8 mouse cellular contexts compared by ENCODE assay signal in the genomic region with DNA sequence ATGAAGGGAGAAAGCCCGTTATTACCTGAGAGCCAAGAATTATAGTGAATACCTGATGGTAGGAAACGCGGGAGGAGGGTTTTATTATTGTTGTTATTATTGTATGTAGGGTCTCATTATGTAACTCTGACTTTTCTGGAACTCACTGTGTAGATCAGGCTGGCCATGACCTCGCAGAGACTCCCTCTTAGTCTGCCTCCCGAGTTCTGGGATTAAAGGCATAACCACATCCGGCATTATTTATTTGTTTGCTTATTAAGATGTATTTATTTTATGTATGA. TPM values are rescaled to one million over a fixed set of nuclear protein-coding genes. Genes with fewer than 3 reads are reported as not detected.
A peak's percentile ranks its signal among the peaks of the same experiment; 100 is the strongest.
DNase-seq lines count a peak whose midpoint lies in the region; ATAC-seq and TF ChIP-seq lines count a peak whose summit lies in the region.

No protein-coding gene starts in this region.

- no peak overlapping the region for H3K9ac ChIP-seq in heart, postnatal 0 days (replicated peaks; ENCODE audit: low read depth, low read length)
- peak overlapping the region; percentile 56 for H3K9ac ChIP-seq in hindbrain, embryonic 14.5 days
- peak overlapping the region; percentile 69; the same call in 1 of the 2 replicates for H3K9ac ChIP-seq in midbrain, embryonic 12.5 days (replicated peaks)

- H3K36me3 ChIP-seq in heart, postnatal 0 days (replicated peaks; ENCODE audit: control insufficient read depth, insufficient read depth, low read length): peaks cover 20% of the 10 kb centered on the region
- peaks cover 20% of the 10 kb centered on the region for H3K36me3 ChIP-seq in hindbrain, embryonic 14.5 days (replicated peaks; ENCODE audit: control insufficient read depth, insufficient read depth)
- H3K36me3 ChIP-seq in midbrain, embryonic 12.5 days: peaks cover 21% of the 10 kb centered on the region

- intact Hi-C loops in heart, postnatal 36 days (cut with DNase I): loop anchor here (1.0 to 10.0 kb wide), 6 partner anchors 18 to 246 kb away; a partner anchor contains a TSS

- peak overlapping the region; percentile 48 for H3K4me2 ChIP-seq in heart, postnatal 0 days (ENCODE audit: low read depth, low read length)
- H3K4me2 ChIP-seq in hindbrain, embryonic 14.5 days (replicated peaks): peak overlapping the region; percentile 47
- H3K4me2 ChIP-seq in midbrain, embryonic 12.5 days (replicated peaks): peak overlapping the region; percentile 84

- H3K27ac ChIP-seq in heart, postnatal 0 days (ENCODE audit: low read depth): peak overlapping the region; percentile 72
- peak overlapping the region; percentile 35 for H3K27ac ChIP-seq in brown adipose tissue, adult 24 weeks (replicated peaks; ENCODE audit: low read depth, low read length)
- peak overlapping the region; percentile 79 for H3K27ac ChIP-seq in hindbrain, embryonic 14.5 days
- H3K27ac ChIP-seq in midbrain, embryonic 12.5 days (replicated peaks): 0 out of 2 replicates have a peak overlapping the region, but pooled peaks have one; percentile 72

- WGBS in heart, postnatal 0 days: 35% methylated on average over 6 of the region's 6 CpGs
- WGBS in hindbrain, embryonic 14.5 days: 49% methylated on average over 6 of the region's 6 CpGs
- 48% methylated on average over 6 of the region's 6 CpGs for WGBS in midbrain, embryonic 12.5 days

- TF ChIP-seq CTCF in heart, postnatal 0 days (IDR thresholded peaks at IDR 0.05; ENCODE audit: low read depth): no peak

- no peak for DNase-seq in heart, postnatal 0 days (ENCODE audit: low spot score)
- DNase-seq in heart, postnatal 36 days: no peak
- no peak for DNase-seq in hindbrain, embryonic 14.5 days (ENCODE audit: low spot score)
- no peak for DNase-seq in layer of hippocampus, postnatal 25 days (ENCODE audit: extremely low spot score in 1 of 2, low spot score in 1 of 2)
- no peak for DNase-seq in cerebellum, adult 8-10 months
- DNase-seq in right cerebral cortex, postnatal 25 days: no peak

- ATAC-seq in heart, postnatal 0 days (ENCODE audit: insufficient read depth, low read depth): no peak
- ATAC-seq in hindbrain, embryonic 14.5 days (ENCODE audit: low FRiP score): no peak
- peak; percentile 25; the same call in 1 of the 2 replicates for ATAC-seq in midbrain, embryonic 12.5 days (ENCODE audit: low FRiP score, low read depth)

- no peaks in the 10 kb centered on the region for H3K27me3 ChIP-seq in heart, postnatal 0 days (ENCODE audit: control insufficient read depth, insufficient read depth, low read length)
- H3K27me3 ChIP-seq in hindbrain, embryonic 14.5 days (ENCODE audit: control insufficient read depth, insufficient read depth, low read length): no peaks in the 10 kb centered on the region
- no peaks in the 10 kb centered on the region for H3K27me3 ChIP-seq in midbrain, embryonic 12.5 days

- peak overlapping the region; percentile 79 for H3K4me3 ChIP-seq in heart, postnatal 0 days (ENCODE audit: low read depth, low read length)
- peak overlapping the region; percentile 24; the same call in 1 of the 2 replicates for H3K4me3 ChIP-seq in brown adipose tissue, adult 24 weeks (ENCODE audit: insufficient read depth, low read depth, low read length)
- H3K4me3 ChIP-seq in hindbrain, embryonic 14.5 days (replicated peaks; ENCODE audit: low read length): peak overlapping the region; percentile 72; the same call in 1 of the 2 replicates
- peak overlapping the region; percentile 70 for H3K4me3 ChIP-seq in midbrain, embryonic 12.5 days

- H3K4me1 ChIP-seq in heart, postnatal 0 days (ENCODE audit: control insufficient read depth, insufficient read depth): peaks cover 6% of the 10 kb centered on the region; the same call in 1 of the 2 replicates
- H3K4me1 ChIP-seq in brown adipose tissue, adult 24 weeks (ENCODE audit: control insufficient read depth, insufficient read depth, insufficient read length, low read length): peaks cover 7% of the 10 kb centered on the region; the same call in 1 of the 2 replicates
- peaks cover 22% of the 10 kb centered on the region for H3K4me1 ChIP-seq in hindbrain, embryonic 14.5 days (replicated peaks; ENCODE audit: control insufficient read depth, insufficient read depth, low read length)
- peaks cover 15% of the 10 kb centered on the region for H3K4me1 ChIP-seq in midbrain, embryonic 12.5 days

- no peaks in the 10 kb centered on the region for H3K9me3 ChIP-seq in heart, postnatal 0 days (replicated peaks; ENCODE audit: control insufficient read depth, low read length)
- H3K9me3 ChIP-seq in hindbrain, embryonic 14.5 days (ENCODE audit: control insufficient read depth, low read length): no peaks in the 10 kb centered on the region
- no peaks in the 10 kb centered on the region for H3K9me3 ChIP-seq in midbrain, embryonic 12.5 days

- no peak for TF ChIP-seq EP300 in heart, postnatal 0 days (IDR thresholded peaks at IDR 0.05; ENCODE audit: low read depth)

RNA-seq across cellular contexts. Expression of a gene that starts 0.5 kb away (rescaled TPM):
- 17.2 and 46.8 TPM in 2 replicates for total RNA-seq in heart, postnatal 0 days (2014; rRNA removed; ENCODE audit: low replicate concordance)
- 56.1 and 63.1 TPM in 2 replicates for polyA plus RNA-seq in heart, postnatal 0 days (2015; fragmentation: Nextera tagmentation; extraction: Ambion mirVana)
- total RNA-seq in heart, postnatal 36 days (2021): 10 to 100 TPM; 10.0 to 12.0 TPM
- 33.7 and 46.1 TPM in 2 replicates for polyA plus RNA-seq in brown adipose tissue, adult 24 weeks (2012; ENCODE audit: insufficient read depth, insufficient read length, missing spikeins)
- 359 and 412 TPM in 2 replicates for polyA plus RNA-seq in hindbrain, embryonic 14.5 days (2014; fragmentation: Nextera tagmentation; extraction: Ambion mirVana)
- polyA plus RNA-seq in midbrain, embryonic 12.5 days (2016; fragmentation: Nextera tagmentation; extraction: Ambion mirVana): 217 and 227 TPM in 2 replicates
- total RNA-seq in layer of hippocampus, postnatal 25 days (2021): 10 to 100 TPM; 79.8 to 86.1 TPM

RNA-seq across cellular contexts. Expression of a gene that starts 0.7 kb away (rescaled TPM):
- 61.8 and 75.6 TPM in 2 replicates for total RNA-seq in heart, postnatal 0 days (2014; rRNA removed; ENCODE audit: low replicate concordance)
- polyA plus RNA-seq in heart, postnatal 0 days (2015; fragmentation: Nextera tagmentation; extraction: Ambion mirVana): 183 and 191 TPM in 2 replicates
- total RNA-seq in heart, postnatal 36 days (2021): 10 to 100 TPM; 16.3 to 18.0 TPM
- 164 and 189 TPM in 2 replicates for polyA plus RNA-seq in brown adipose tissue, adult 24 weeks (2012; ENCODE audit: insufficient read depth, insufficient read length, missing spikeins)
- 319 and 350 TPM in 2 replicates for polyA plus RNA-seq in hindbrain, embryonic 14.5 days (2014; fragmentation: Nextera tagmentation; extraction: Ambion mirVana)
- polyA plus RNA-seq in midbrain, embryonic 12.5 days (2016; fragmentation: Nextera tagmentation; extraction: Ambion mirVana): 340 and 352 TPM in 2 replicates
- total RNA-seq in layer of hippocampus, postnatal 25 days (2021): 100 to 1,000 TPM in 1 of 2 experiments, 10 to 100 TPM in 1; 88.1 to 124 TPM

RNA-seq across cellular contexts. Expression of a gene that starts 12.7 kb away (rescaled TPM):
- total RNA-seq in heart, postnatal 0 days (2014; rRNA removed; ENCODE audit: low replicate concordance): 921 and 1,000 TPM in 2 replicates
- polyA plus RNA-seq in heart, postnatal 0 days (2015; fragmentation: Nextera tagmentation; extraction: Ambion mirVana): 942 and 966 TPM in 2 replicates
- 1,000 to 10,000 TPM; 1,044 to 1,128 TPM for total RNA-seq in heart, postnatal 36 days (2021)
- 510 and 580 TPM in 2 replicates for polyA plus RNA-seq in brown adipose tissue, adult 24 weeks (2012; ENCODE audit: insufficient read depth, insufficient read length, missing spikeins)
- 96.8 and 107 TPM in 2 replicates for polyA plus RNA-seq in hindbrain, embryonic 14.5 days (2014; fragmentation: Nextera tagmentation; extraction: Ambion mirVana)
- polyA plus RNA-seq in midbrain, embryonic 12.5 days (2016; fragmentation: Nextera tagmentation; extraction: Ambion mirVana): 106 and 110 TPM in 2 replicates
- total RNA-seq in layer of hippocampus, postnatal 25 days (2021): 10 to 100 TPM; 94.7 to 95.8 TPM

RNA-seq across cellular contexts. Expression of a gene that starts 27.1 kb away (rescaled TPM):
- total RNA-seq in heart, postnatal 0 days (2014; rRNA removed; ENCODE audit: low replicate concordance): 47.8 and 48.7 TPM in 2 replicates
- polyA plus RNA-seq in heart, postnatal 0 days (2015; fragmentation: Nextera tagmentation; extraction: Ambion mirVana): 39.5 and 40.0 TPM in 2 replicates
- total RNA-seq in heart, postnatal 36 days (2021): 100 to 1,000 TPM; 147 to 159 TPM
- 39.2 and 45.7 TPM in 2 replicates for polyA plus RNA-seq in brown adipose tissue, adult 24 weeks (2012; ENCODE audit: insufficient read depth, insufficient read length, missing spikeins)
- polyA plus RNA-seq in hindbrain, embryonic 14.5 days (2014; fragmentation: Nextera tagmentation; extraction: Ambion mirVana): 120 and 121 TPM in 2 replicates
- 134 and 147 TPM in 2 replicates for polyA plus RNA-seq in midbrain, embryonic 12.5 days (2016; fragmentation: Nextera tagmentation; extraction: Ambion mirVana)
- 100 to 1,000 TPM; 213 to 215 TPM for total RNA-seq in layer of hippocampus, postnatal 25 days (2021)

Comparison
In these comparisons a context has a peak if more than half of its experiments do, and no peak if none do; other contexts are left out.
1. H3K4me3 ChIP-seq: peak in every context shown above with its lines; median percentile 79 in heart, postnatal 0 days; 72 in hindbrain, embryonic 14.5 days; 70 in midbrain, embryonic 12.5 days; 24 in brown adipose tissue, adult 24 weeks.